Mouse (Mus musculus) cerebellum, postnatal 25 days (tissue): ENCODE data around the gene P2rx4.

Experiments used
- DNase-seq, 2 experiments: peaks; one replicate each; pipeline ENCODE4 v3.0.0; 2021; ENCODE audit warnings: mixed read lengths in 2 of 2

Gene P2rx4

DNA sequence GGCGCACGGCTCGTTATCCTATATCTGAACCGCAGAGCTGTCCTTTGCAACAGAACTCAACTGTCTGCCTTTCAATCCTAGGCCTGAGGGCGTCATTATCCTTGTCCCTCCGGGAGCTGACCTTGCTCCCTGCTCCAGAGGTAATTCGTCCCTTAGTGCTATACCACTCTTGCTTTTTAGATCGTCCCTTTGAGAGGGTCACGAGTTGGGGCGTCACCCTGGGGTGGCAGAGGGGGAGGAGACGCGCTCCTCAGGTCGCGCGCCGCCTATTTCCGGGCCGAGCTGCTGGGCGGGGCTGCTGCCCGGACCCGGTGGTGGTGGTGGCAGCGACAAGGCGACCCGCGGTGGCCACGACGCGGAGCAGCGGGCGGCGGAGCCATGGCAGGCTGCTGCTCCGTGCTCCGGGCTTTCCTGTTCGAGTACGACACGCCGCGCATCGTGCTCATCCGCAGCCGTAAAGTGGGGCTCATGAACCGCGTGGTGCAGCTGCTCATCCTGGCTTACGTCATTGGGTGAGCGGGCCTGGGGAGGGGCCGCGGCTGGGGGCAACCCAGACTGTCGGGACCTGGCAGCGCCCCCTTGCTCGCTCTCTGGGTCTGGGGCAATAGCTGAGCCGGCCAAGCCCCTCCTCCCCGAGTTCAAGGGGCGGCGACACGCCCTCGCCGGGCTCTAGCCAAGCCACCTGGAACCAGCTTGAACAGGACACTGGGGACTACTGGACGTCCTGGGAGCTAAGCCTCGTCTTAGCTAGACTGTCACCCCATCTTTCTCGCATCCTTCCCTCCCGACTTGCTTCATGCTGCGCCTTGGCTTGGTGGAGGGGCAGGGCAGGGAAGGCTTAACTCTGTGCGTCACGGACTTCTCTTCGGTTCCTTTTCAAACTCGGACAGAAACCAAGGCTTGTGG is at the start of gene P2rx4:
Gene P2rx4 (plus strand): TSS at position 269 of the 906 bp plus-strand sequence.
- DNase-seq: peak; percentile 85 to 87

DNA sequence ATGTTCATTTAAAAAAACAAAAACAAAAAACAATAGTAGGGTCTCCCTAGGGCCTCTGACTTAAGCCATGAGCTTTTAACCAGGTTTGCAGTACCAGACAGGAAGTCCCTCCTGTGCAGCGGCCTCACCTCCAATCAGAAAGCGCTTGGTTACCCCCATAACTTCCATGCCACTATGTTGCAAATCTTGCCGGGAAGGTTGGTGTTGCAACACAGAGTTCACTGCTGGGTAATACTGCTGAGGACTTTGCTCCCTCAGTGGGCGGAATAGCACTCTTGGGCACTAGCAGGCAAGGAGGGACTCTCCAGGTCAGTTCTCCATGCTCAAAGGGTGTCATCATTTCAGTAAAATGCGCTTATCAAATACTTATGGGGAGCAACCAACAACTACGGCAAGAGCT is 44.8 kb upstream of the P2rx4 start:
- DNase-seq: no peak

DNA sequence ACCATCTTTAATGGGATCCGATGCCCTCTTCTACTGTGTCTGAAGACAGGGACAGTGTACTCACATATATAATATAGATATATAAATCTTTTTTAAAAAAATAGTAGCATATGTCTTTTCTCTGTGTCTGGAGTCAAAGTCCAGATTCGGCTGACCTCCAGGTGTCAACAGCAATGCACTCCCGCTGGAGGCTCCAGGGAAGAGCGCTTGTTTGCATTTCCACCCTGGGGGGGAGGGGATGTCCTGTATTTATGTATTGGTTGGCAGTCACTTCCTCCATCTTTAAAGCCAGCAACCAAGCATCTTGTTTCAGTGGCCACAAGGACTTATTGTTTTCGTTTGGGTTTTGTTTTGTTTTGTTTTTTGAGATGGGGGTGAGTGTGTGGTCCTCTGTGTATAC is 42.3 kb upstream of the P2rx4 start:
- DNase-seq: no peak

- DNase-seq: no peak
These were observed 38.1 kb upstream of the P2rx4 start for GRCm38 (mm10) chr5:122668981-122669897.

- peak; percentile 46 to 74 for DNase-seq
These were observed 35.7 kb upstream of the P2rx4 start for GRCm38 (mm10) chr5:122671641-122672040.

DNA sequence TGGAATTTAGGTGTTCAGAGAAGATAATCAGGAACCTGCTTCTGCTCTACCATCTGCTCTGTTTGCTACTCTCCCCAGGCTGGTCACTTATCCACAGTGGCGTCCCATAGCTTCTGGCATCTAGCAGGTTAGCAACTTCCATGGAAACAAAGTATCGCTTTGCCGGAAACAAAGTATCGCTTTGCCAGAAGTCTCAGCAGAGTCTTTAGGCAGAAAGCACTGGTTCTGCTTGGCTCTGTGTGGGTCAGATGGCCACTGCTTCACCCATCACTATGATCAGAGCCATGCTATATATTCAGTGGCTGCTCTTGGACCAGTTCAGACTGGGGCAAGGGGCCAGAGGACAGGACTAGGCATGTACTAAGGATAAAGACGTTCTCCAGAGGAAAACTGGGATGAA is 35.0 kb upstream of the P2rx4 start:
- DNase-seq: peak; percentile 43 to 44

- no peak for DNase-seq
These were observed 31.3 kb upstream of the P2rx4 start for GRCm38 (mm10) chr5:122676002-122676401.

GRCm38 (mm10) chr5:122677983-122678382 is 29.4 kb upstream of the P2rx4 start:
- no peak for DNase-seq

DNA sequence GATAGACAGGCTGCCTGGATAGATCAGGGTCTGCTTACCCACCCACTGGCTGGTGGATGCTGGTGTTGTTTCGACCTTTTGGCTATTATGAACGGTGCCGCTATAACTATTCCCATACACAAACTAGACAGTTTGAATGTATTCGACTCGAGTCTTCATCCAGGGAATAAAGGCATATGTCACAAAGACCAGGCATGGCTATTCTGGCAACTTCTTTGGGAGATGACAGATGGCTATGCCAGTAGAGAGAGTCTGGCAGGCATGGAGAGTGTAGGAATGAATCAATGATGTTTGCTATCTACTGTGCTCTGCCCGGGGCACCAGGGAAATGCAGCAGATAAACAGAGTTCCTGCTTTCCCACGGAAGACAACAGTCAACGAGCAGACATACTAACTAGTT is 27.5 kb upstream of the P2rx4 start:
- peak; percentile 62 to 70 for DNase-seq

GRCm38 (mm10) chr5:122681276-122681675 is 26.1 kb upstream of the P2rx4 start:
- peak in 1 of 2 experiments; percentile 28 for DNase-seq

DNA sequence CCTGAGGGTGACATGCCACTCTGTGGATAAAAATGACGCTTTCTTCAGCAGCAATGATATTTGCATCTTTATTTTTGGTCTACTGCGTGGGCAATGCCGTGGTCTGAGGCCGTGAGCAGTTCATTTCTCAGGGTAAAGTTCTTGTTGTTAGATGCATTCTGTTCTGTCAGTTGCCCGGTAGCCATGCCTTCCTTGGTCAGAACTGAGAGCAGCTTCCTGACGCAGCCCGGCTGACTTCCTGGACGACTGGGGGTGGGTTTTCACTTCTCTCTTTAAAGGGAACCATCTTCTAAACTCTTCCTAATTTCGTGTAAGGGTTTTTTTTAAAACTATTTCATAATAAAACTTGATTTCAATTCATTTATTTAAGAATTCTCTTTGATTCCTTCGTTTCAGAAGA is 23.4 kb upstream of the P2rx4 start:
- DNase-seq: no peak

GRCm38 (mm10) chr5:122687391-122687790 is 20.0 kb upstream of the P2rx4 start:
- no peak for DNase-seq

DNA sequence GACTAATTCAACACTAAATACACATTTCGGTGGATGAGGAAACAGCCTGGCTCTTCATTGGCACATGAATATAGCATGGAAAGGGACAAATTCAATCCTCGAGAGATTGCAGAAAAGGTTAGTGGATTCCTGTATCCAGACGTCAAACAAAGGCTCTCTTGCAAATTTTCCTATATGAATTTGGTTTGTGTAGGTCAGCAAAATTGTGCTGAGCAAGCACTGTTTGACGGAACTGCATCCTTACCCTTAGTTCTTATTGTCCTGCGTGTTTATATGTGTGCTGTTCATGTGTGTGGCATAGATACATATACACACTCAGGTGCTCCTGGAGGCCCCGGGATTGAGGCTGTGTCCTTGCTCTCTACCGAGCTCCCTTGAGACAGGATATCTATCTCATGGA is 18.2 kb upstream of the P2rx4 start:
- DNase-seq: no peak

DNA sequence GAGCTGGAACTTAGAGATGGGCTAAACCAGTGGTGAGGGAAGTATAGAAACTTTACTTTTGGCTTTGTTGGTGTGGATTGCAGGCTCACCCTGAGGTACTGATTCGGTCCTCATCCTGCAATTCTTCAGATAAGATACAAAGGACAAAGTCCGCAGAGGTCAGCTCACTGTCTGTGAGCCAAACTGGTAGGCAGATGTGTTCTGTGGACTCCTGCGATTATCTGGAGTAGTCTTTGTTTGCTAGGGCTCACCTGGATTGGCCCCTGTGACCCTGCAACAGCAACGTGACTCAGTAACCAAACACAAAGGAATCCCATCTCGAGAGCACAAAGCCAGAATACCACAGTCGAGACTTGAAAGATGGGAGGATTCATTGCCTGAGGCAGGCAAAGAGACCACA is 16.9 kb upstream of the P2rx4 start:
- no peak for DNase-seq

- no peak for DNase-seq
These were observed 13.7 kb upstream of the P2rx4 start for GRCm38 (mm10) chr5:122693431-122694207.

DNA sequence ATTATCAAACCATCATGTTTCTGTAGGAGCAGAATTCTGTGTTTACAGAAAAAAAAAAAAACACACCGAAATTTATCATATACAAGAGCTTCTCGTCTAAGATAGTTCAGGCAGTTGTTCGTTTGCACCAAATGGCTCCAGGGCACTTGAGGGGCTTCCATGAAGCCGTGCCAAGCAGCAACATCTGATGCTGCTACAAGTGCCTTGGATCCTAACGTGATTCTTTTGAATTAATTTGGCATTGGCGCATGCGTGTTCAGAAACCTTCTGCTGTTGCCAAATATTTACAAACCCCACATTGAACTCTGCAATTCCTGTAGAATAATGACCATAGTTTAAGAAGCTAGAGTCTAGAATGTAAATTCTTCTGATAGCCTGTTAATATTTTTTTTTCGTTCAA is 11.8 kb upstream of the P2rx4 start:
- no peak for DNase-seq

DNA sequence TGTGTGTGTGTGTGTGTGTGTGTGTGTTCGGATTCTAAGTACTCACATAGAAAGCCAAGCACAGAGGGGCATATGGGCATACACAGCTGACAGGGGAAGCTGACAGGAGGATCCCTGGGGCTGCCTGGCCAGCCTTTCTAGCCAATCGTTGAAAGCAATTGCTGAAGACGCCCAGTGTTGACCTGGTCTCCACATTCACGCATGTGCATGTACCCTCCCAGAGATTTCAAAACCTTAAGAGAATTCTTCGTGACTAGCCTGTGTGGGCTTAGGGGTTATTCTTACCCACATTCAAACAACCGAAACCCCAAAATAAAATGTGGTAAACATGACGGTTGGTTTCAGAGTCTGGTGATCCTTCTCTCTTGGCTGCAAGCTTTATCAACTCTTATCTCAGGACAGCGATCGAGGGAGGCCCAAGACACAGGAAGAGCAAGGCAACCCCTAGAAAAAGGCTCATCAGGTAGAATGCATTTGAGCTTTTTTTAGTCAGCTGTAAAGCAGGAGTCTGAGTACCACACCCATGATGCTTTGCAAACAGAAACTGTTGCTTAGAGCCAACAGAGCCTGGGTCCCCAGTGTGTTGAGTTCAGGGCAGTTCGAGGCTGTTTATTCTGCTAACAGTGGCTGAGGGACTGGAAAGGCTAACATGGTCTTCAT is 9.2 kb upstream of the P2rx4 start:
- peak in 1 of 2 experiments; percentile 36 for DNase-seq

DNA sequence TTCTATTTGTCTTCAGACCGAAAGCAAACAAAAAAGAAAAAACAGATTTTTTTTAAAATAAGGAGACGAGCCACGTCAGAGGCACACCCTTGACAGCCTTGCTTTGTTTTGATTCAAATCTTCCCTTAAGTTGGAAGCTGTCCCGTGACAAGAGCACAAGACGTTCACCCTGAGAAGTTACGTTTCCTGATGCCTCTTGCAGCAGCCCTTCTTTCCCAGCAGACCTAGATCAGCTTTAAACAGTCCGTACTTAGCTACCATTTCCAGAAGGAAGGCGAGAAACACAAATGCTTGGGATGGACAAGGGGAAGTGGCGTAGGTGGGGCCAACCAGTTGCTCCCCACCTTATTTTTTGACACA is 8.7 kb upstream of the P2rx4 start:
- DNase-seq: no peak

DNA sequence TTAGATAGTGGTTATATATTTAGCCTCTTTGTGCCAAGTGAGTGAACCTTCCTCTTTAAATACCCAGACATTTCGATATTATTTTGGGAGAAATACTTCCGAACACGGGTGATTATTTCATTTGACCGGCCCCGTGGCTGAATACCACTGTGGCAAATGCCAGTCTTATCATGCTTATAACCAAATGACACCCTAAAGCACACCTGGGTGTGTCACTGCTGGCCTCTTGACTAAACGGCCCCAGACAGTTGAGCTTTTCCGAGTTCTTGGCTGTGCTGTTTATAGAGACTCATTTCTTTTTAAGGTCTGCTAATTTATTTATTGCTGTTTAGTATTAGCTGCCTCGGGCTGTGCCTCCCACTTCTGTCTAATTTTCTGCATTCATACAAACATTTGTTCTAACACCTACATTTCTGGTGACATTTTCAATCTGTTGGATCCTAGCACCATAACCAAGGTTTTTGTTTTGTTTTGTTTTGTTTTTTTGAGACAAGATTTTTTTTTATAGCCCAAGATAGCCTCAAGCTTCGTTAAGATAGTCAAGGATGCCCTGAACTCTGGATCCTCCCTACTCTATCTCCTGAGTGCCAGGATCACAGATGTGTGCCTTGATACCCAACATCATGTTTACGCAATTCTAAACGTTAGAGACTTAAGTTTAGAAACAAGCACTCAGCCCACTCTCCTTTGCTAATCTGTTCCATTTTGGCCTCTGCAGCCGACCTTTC is 7.1 kb upstream of the P2rx4 start:
- no peak for DNase-seq

GRCm38 (mm10) chr5:122700837-122701212 is 6.5 kb upstream of the P2rx4 start:
- no peak for DNase-seq

GRCm38 (mm10) chr5:122702156-122702555 is 5.2 kb upstream of the P2rx4 start:
- DNase-seq: no peak

- no peak for DNase-seq
These were observed 3.8 kb upstream of the P2rx4 start for GRCm38 (mm10) chr5:122703574-122703973.
